Mouse (Mus musculus): ENCODE measurements around the gene Fancc. TPM values are rescaled to one million over a fixed set of nuclear protein-coding genes. Genes with fewer than 3 reads are reported as not detected.

Gene Fancc
- polyA plus RNA-seq, 1 experiment from 2014 or later, result 17.7 TPM

DNA sequence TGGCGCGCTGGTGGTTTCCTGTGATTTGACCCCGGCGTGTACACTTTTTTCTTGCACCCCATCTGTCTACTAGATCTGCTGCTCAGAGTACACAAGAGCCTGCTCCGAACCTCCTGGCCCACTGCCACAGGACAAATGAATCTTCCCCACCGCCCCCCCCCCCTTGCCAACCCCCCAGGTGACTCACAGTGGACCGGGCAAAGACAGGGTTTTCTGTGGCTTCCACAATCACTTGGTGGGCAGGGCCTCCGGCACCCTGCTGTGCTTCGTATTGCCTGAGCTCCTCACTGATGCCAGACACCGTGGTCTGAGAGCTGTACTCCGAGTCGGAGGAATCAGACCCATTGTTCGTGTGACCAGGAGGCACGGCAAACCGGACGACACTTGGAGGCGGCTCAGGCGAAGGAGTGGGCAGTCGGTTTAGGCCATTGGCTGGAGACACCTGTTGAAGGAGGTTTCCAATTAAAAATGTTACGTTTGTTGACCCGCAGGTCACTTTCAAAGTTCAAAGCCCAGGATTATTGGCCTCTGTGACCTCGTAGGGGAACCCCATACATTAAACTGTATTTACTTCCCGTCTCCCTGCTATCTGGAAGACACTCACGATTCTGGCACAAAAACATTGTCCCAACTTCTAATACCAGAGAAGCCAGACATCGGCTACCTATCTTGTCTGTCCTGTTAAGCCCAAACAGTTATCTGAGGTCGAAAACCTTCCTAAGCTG, 16.5 kb upstream of the Fancc start:
- no peak overlapping the region for H3K27ac ChIP-seq
- no peak for ATAC-seq
- WGBS, result 68% methylated on average over 26 of the region's 26 CpGs

DNA sequence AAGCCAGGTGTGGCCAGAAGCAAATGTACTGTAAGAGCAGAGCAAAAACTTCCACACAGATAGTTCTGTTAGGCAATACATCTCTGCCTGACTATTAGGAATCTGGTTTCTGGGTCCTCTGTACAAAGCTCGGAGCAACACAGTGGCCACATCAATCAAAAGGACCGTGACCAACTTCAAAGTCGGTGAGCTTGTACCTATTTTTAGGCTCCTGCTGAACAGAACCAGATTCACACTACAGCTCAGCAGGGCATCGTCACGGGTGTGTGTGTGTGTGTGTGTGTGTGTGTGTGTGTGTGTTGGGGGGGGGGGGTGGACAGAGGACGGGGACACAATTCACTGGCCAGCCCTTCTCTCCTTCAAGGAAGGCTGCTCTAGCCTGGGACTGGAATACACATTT, 15.3 kb upstream of the Fancc start:
- no peak overlapping the region for H3K27ac ChIP-seq
- no peaks in the 10 kb centered on the region for H3K27me3 ChIP-seq (replicated peaks)
- no peak overlapping the region for H3K4me2 ChIP-seq (replicated peaks)
- H3K36me3 ChIP-seq, result peaks cover 63% of the 10 kb centered on the region
- no peak overlapping the region for H3K9ac ChIP-seq
- no peaks in the 10 kb centered on the region for H3K9me3 ChIP-seq
- WGBS, result 49% methylated on average over 6 of the region's 6 CpGs
- no peak for ATAC-seq
- no peak overlapping the region for H3K4me3 ChIP-seq (replicated peaks)
- peaks cover 4% of the 10 kb centered on the region for H3K4me1 ChIP-seq (replicated peaks)

More for the DNA sequence above, 16.5 kb upstream of the Fancc start:
- peaks cover 70% of the 10 kb centered on the region for H3K36me3 ChIP-seq
- peaks cover 4% of the 10 kb centered on the region for H3K4me1 ChIP-seq (replicated peaks)
- no peaks in the 10 kb centered on the region for H3K27me3 ChIP-seq (replicated peaks)
- H3K9ac ChIP-seq, result no peak overlapping the region
- H3K4me2 ChIP-seq (replicated peaks), result no peak overlapping the region
- no peak overlapping the region for H3K4me3 ChIP-seq (replicated peaks)
- no peaks in the 10 kb centered on the region for H3K9me3 ChIP-seq

DNA sequence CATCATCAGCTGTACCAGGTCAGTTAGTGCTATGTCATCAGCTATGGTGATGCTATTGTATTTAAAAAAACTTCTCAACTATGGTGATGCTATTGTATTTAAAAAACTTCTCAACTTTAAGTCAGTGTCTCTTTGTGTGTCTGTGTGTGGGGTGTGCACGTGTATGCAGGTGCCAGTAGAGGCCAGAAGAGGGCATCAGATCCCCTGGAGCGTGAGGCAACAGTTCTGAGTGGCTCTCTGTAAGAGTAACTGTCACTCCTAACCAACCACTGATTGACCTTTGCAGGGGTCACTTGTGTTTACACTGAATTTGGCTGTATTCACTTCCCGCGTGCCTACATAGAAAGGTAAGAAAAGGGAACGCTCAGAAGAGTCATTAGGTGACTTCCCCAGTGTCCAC, 10.7 kb upstream of the Fancc start:
- no peaks in the 10 kb centered on the region for H3K4me1 ChIP-seq (replicated peaks)
- ATAC-seq, result peak; percentile 37; the same call in 1 of the 2 replicates
- H3K27me3 ChIP-seq (replicated peaks), result no peaks in the 10 kb centered on the region
- H3K36me3 ChIP-seq, result peaks cover 31% of the 10 kb centered on the region
- no peak overlapping the region for H3K27ac ChIP-seq
- no peak overlapping the region for H3K4me2 ChIP-seq (replicated peaks)
- no peaks in the 10 kb centered on the region for H3K9me3 ChIP-seq
- WGBS, result 64% methylated on average over 5 of the region's 5 CpGs
- no peak overlapping the region for H3K4me3 ChIP-seq (replicated peaks)
- H3K9ac ChIP-seq, result no peak overlapping the region

DNA sequence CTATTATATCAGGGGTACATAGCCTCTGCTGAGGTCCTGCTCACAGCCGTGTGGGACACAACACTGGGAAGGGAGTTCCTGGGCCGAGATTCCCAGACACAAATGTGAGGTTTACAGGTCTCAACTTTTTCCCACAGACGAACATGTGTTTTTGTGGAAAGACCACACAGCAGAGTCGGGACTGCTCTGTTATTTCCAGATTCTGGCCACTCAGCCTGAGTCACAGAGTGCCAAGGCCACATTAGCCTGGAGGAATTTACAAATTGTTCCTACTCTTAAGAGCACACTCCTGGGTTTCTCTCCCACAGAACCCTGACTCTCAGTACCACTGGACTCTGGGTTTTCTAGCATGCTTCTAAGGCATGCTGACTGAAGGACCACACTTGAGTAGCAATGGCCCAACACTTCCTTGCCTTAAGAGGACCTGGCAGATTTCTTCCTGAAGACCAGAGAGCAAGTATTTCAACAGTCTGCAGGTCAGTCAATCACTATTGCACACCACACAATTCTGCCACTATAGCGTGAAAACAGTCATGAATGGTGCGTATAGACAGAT, 10.0 kb upstream of the Fancc start:
- ATAC-seq, result no peak
- 74% methylated on average over 6 of the region's 6 CpGs for WGBS
- no peak overlapping the region for H3K9ac ChIP-seq
- H3K27ac ChIP-seq, result no peak overlapping the region
- no peaks in the 10 kb centered on the region for H3K27me3 ChIP-seq (replicated peaks)
- H3K9me3 ChIP-seq, result no peaks in the 10 kb centered on the region
- no peaks in the 10 kb centered on the region for H3K4me1 ChIP-seq (replicated peaks)
- no peak overlapping the region for H3K4me3 ChIP-seq (replicated peaks)
- peaks cover 25% of the 10 kb centered on the region for H3K36me3 ChIP-seq
- H3K4me2 ChIP-seq (replicated peaks), result no peak overlapping the region

DNA sequence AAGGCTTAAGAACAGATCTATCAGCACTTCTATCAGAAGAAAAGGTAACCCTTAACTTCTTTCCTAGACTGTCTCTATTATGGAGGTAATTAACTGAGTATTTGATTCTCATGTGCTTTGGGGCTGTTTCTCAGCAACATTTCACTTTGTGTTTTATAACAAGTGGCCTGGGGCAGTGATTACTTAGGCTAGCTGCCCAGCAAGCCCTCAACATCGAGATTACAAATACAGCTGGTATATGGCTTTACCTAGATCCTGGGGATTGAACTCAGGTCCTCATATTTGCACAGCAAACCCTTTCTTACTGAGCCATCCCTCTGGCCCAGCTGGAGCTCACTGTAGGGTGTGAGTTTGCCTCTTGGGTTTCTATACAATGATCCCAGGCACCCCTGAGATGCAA, 9.3 kb upstream of the Fancc start:
- peaks cover 18% of the 10 kb centered on the region for H3K36me3 ChIP-seq
- ATAC-seq, result no peak; the same call in 1 of the 2 replicates

DNA sequence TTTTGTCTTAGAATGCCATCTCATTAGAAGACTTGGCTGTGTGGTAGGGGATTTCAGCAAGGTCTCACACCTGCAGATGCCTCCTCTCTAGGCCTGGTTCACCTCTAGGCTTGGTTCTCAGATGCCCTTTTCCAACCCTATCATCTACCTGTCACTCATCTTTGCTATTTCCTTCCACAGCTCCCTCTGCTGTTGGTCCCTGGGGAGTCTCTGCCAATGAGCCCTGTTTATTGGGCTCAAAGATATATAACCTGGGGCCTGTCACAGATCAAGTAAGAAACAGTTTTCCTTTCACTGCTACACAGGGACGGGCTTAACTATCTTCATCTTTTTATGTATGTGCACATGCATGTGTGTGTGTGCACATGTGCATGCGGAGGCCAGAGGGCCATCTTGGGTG, 5.3 kb upstream of the Fancc start:
- Histone ChIP-seq H3K4me2 (replicated peaks) (no peak overlapping the region), H3K27me3 (replicated peaks) (no peaks in the 10 kb centered on the region), H3K36me3 (no peaks in the 10 kb centered on the region), H3K27ac (no peak overlapping the region), H3K4me1 (replicated peaks) (no peaks in the 10 kb centered on the region), H3K9ac (no peak overlapping the region), H3K4me3 (replicated peaks) (no peak overlapping the region), H3K9me3 (no peaks in the 10 kb centered on the region)
- WGBS, result 90% methylated on average over 2 of the region's 2 CpGs
- no peak for ATAC-seq

More for the DNA sequence above, 9.3 kb upstream of the Fancc start:
- Histone ChIP-seq H3K27ac (no peak overlapping the region), H3K9me3 (no peaks in the 10 kb centered on the region), H3K4me2 (replicated peaks) (no peak overlapping the region), H3K4me1 (replicated peaks) (no peaks in the 10 kb centered on the region), H3K9ac (no peak overlapping the region), H3K27me3 (replicated peaks) (no peaks in the 10 kb centered on the region), H3K4me3 (replicated peaks) (no peak overlapping the region)
- WGBS, result 36% methylated on average over 1 of the region's 1 CpGs

DNA sequence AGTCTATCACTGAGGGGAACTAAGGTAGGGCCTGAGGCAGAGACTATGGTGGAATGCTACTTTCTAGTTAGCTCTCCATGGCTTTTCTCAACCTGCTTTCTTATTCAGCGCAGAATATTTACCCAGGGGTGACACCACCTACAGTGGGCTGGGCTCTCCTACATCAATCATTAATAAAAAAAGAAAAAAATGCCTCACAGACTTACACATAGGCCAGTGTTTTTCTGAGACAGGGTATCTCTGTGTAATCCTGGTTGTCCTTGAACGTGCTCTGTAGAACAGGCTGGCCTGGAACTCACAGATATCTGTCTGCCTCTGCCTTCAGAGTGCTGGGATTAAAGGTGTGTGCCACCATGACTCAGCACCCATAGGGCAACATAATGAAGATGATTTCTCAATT, 2.4 kb upstream of the Fancc start:
- no peaks in the 10 kb centered on the region for H3K27me3 ChIP-seq (replicated peaks)
- H3K4me1 ChIP-seq (replicated peaks), result peaks cover 3% of the 10 kb centered on the region; the same call in 1 of the 2 replicates
- peak; percentile 72 for ATAC-seq
- H3K9me3 ChIP-seq, result no peaks in the 10 kb centered on the region
- no peak overlapping the region for H3K4me2 ChIP-seq (replicated peaks)
- no peak overlapping the region for H3K27ac ChIP-seq
- no peaks in the 10 kb centered on the region for H3K36me3 ChIP-seq
- H3K4me3 ChIP-seq (replicated peaks), result no peak overlapping the region
- 55% methylated on average over 2 of the region's 2 CpGs for WGBS
- no peak overlapping the region for H3K9ac ChIP-seq

DNA sequence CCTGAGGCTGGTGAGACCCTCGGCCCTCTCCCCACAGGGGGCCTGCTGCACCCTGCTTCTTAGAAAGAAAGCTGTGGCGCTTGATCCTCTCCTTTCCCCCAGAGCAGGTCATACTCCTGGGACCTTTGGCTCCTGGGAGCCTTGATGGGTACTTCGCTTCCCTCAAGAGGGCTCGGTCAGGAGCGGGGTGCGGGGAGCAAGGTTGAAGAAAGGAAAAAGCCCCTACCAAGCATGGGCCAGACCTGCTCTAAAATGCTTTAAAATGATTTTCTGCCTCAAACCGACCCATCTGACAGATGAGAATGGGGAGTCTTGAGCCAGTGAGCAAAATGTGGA, 9.4 kb downstream of the Fancc start:
- Histone ChIP-seq H3K27ac (no peak overlapping the region), H3K9me3 (no peaks in the 10 kb centered on the region), H3K4me1 (replicated peaks) (no peaks in the 10 kb centered on the region), H3K9ac (no peak overlapping the region), H3K27me3 (replicated peaks) (no peaks in the 10 kb centered on the region), H3K4me3 (replicated peaks) (no peak overlapping the region), H3K4me2 (replicated peaks) (no peak overlapping the region), H3K36me3 (no peaks in the 10 kb centered on the region)
- ATAC-seq, result no peak
- WGBS, result 66% methylated on average over 7 of the region's 7 CpGs

DNA sequence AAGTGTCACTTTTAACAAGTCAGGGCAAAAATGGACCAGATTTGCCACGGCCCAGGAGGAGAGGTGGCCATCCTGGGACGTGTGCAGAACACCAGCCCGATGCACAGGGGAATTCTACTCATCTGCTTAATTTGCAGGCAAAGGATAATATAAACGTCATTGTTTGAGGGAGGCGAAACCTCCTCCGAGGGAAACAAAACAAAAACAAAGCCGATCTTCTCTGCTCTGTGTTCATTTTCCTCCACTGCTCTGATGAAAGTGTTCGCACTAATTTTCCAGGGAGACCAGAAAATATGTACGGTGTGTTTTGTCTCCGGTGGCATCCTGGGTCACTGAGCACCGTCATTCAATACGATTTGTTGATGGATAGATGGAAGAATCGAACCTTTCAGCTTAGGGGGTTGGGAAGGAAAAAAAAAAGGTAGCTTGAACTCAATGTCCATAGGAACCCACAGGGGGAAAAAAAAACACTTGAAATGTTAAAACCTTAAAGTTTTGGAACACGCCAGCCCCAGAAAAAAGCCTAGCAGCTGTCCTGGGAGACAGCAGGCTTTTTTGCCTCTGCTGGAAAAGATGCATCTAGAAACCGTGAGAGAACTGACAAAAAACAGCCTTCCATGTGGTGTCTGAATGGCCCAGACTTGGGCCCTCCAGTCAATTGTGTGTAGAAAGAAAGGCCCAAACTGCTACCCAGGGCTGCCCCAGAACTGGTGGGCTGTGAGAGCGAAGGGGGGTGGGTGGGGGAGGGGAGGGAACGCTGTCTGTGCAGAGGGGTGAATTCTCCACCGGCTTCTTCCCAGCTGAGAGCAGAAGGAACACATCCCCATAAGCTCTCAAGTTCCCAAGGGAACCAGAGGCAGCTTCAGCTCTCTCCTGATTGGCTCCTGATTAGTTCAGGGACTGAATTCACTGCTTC, 10.0 kb downstream of the Fancc start:
- H3K4me3 ChIP-seq (replicated peaks), result no peak overlapping the region
- no peaks in the 10 kb centered on the region for H3K27me3 ChIP-seq (replicated peaks)
- no peak overlapping the region for H3K27ac ChIP-seq
- 35% methylated on average over 18 of the region's 18 CpGs for WGBS
- ATAC-seq, result no peak
- H3K9ac ChIP-seq, result no peak overlapping the region
- no peaks in the 10 kb centered on the region for H3K4me1 ChIP-seq (replicated peaks)
- H3K9me3 ChIP-seq, result no peaks in the 10 kb centered on the region
- H3K36me3 ChIP-seq, result no peaks in the 10 kb centered on the region
- no peak overlapping the region for H3K4me2 ChIP-seq (replicated peaks)

DNA sequence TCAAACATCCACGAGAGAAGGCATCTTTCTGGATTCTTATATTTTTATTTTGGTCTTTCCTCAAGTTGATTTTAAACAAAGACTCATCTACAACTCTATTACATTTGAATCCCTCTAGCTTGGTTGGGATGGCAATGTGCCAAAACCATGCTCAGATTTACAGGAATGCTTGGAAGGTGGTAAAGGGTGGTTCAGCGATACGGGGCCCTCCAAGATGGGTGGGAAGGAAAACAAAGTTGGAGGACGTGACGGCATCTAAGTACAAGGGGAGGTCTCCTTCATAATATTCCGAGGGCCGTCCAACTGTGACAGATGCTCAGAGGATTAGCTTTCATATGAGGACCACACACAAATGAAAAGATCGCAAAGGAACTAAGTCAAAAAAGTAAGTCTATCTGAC, 21.7 kb downstream of the Fancc start:
- H3K9ac ChIP-seq, result no peak overlapping the region
- no peak overlapping the region for H3K27ac ChIP-seq
- H3K36me3 ChIP-seq, result no peaks in the 10 kb centered on the region
- no peak for ATAC-seq
- H3K9me3 ChIP-seq, result no peaks in the 10 kb centered on the region
- no peaks in the 10 kb centered on the region for H3K27me3 ChIP-seq (replicated peaks)
- 53% methylated on average over 8 of the region's 8 CpGs for WGBS
- H3K4me2 ChIP-seq (replicated peaks), result no peak overlapping the region
- H3K4me3 ChIP-seq (replicated peaks), result no peak overlapping the region
- no peaks in the 10 kb centered on the region for H3K4me1 ChIP-seq (replicated peaks)

DNA sequence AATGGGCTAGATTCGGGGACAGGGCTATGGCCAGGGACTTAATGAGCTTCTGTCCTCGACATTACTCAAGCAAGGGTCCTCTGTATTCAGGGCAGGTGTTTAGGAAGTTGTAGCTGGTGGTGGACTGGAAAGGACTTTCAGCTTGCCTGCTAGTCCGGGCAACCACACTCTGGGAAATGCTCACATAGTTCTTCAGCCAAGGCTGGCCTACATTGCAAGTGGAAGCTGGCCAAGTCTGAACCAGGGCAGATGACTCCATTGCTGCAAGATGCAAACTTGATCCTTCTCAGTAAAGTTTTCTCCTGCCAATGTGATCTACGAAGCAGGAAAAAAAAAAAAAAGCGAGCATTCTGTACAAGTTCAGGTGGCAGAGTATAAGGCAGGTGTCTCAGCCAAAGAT, 44.2 kb downstream of the Fancc start:
- H3K9ac ChIP-seq, result no peak overlapping the region
- H3K9me3 ChIP-seq, result no peaks in the 10 kb centered on the region
- H3K36me3 ChIP-seq, result no peaks in the 10 kb centered on the region
- H3K4me3 ChIP-seq (replicated peaks), result no peak overlapping the region
- H3K4me1 ChIP-seq (replicated peaks), result no peaks in the 10 kb centered on the region
- WGBS, result 80% methylated on average over 5 of the region's 5 CpGs
- H3K4me2 ChIP-seq (replicated peaks), result no peak overlapping the region
- H3K27ac ChIP-seq, result no peak overlapping the region
- H3K27me3 ChIP-seq (replicated peaks), result no peaks in the 10 kb centered on the region
- no peak for ATAC-seq

DNA sequence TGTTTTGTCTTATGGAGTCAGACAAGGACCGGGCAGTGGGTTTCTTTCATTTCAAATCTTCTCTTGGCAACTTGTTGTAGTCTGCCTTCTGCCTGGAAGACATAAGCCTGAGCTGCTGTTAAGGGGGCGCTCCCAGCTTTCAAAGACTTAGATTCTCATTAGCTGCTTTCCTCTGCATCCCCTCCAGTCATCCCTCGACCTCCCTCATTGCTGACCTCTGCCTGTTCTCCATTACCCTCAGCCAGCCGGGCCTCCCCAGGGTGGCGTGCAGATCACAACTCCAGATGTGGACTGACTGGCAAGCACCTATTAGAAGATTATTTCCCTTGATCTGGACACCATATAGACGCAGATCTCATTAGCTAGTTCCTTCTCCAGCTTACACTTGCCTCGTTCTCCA, 45.9 kb downstream of the Fancc start:
- Histone ChIP-seq H3K9ac (no peak overlapping the region), H3K27me3 (replicated peaks) (no peaks in the 10 kb centered on the region), H3K4me3 (replicated peaks) (no peak overlapping the region), H3K27ac (no peak overlapping the region), H3K9me3 (no peaks in the 10 kb centered on the region), H3K36me3 (no peaks in the 10 kb centered on the region), H3K4me1 (replicated peaks) (no peaks in the 10 kb centered on the region), H3K4me2 (replicated peaks) (no peak overlapping the region)
- WGBS, result 67% methylated on average over 7 of the region's 7 CpGs
- ATAC-seq, result no peak
